Mouse (Mus musculus) forebrain, embryonic 13.5 days (tissue): ENCODE results near the gene Lcn11. TPM values are rescaled to one million over a fixed set of nuclear protein-coding genes. Genes with fewer than 3 reads are reported as not detected.
"Not testable (repeated sequence)": the region's sequence is repeated elsewhere in the genome, so short reads cannot be mapped to it uniquely, and the experiment has no call there.

ENCODE experiments used
- ATAC-seq: fragments of 200-750 bp; cut with Nextera tagmentation; 2 replicates; pipeline ENCODE4 v1.8.0; 2017
- H3K27ac ChIP-seq: fragments of 300-500 bp; sonication (generic); 2 replicates; pipeline ENCODE4 v1.5.1; 2015; ENCODE audit warnings: inconsistent platforms, mild to moderate bottlenecking, moderate library complexity
- H3K27me3 ChIP-seq: fragments of 300-500 bp; sonication (generic); 2 replicates; pipeline ENCODE4 v1.6.1; 2015; ENCODE audit warnings: mild to moderate bottlenecking, inconsistent platforms
- H3K36me3 ChIP-seq: fragments of 300-500 bp; sonication (generic); 2 replicates; pipeline ENCODE4 v1.6.1; 2015; ENCODE audit warnings: mild to moderate bottlenecking, inconsistent platforms; ENCODE audit not compliant: poor library complexity, severe bottlenecking
- H3K4me1 ChIP-seq: fragments of 300-500 bp; sonication (generic); 2 replicates; pipeline ENCODE4 v1.6.1; 2015; ENCODE audit warnings: inconsistent platforms
- H3K4me2 ChIP-seq: fragments of 300-500 bp; sonication (generic); 2 replicates; pipeline ENCODE4 v1.6.1; 2015; ENCODE audit warnings: inconsistent platforms, mild to moderate bottlenecking, moderate library complexity
- H3K4me3 ChIP-seq: fragments of 300-500 bp; sonication (generic); 2 replicates; pipeline ENCODE4 v1.5.1; 2015; ENCODE audit warnings: mild to moderate bottlenecking, inconsistent platforms
- H3K9ac ChIP-seq: fragments of 300-500 bp; sonication (generic); 2 replicates; pipeline ENCODE4 v1.6.1; 2015; ENCODE audit warnings: mild to moderate bottlenecking, inconsistent platforms
- H3K9me3 ChIP-seq: fragments of 300-500 bp; sonication (generic); replicated peaks from 2 replicates; pipeline ENCODE4 v1.6.1; 2016; ENCODE audit warnings: inconsistent platforms
- WGBS: fragments of 180-500 bp; shearing (Covaris S2); methylation state at CpG from one replicate; pipeline ENCODE4 v1.1.7; 2015; 5-methylcytosine and 5-hydroxymethylcytosine counted together
- polyA plus RNA-seq: library from polyadenylated mRNA; unstranded; fragments of >200 nt; fragmentation: Nextera tagmentation; extraction: Ambion mirVana; gene quantifications from 2 replicates; pipeline ENCODE4 v1.2.1, GENCODE M21; 2015

Gene Lcn11
- polyA plus RNA-seq, 1 experiment from 2014 or later, result not detected

DNA sequence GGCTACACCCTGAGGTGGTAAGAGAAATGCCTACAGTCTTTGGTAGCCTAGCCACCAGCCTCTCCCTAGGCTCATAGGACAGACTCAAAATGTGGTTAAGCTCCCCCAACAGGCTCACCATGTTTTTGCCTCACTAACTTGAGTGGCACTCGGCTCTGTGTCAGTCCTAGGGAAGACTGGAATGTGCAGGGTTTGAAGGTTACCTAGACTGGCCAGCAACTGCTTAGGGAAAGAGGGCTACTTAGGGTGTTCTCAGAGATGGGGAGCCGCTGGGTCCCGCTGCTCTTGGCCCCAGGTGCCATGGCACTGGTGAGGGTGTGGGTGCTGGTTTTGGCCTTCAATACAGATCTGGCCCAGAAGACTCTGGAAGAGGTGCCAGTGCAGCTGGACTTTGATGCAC lies 5.1 kb downstream of the Lcn11 start, which contains the start of gene Gm13539:
Gene Gm13539 (plus strand): TSS at position 301 of the 400 bp plus-strand sequence.
- H3K27ac ChIP-seq, result no peak within 1 kb of the TSS
- WGBS, result 87% methylated on average over 3 of the region's 3 CpGs
- H3K9me3 ChIP-seq, result no peaks in the 10 kb centered on the region
- H3K4me1 ChIP-seq, result no peaks in the 10 kb centered on the region
- no peak within 1 kb of the TSS for H3K9ac ChIP-seq
- H3K36me3 ChIP-seq, result no peaks in the 10 kb centered on the region
- no peak within 1 kb of the TSS for H3K4me2 ChIP-seq
- H3K4me3 ChIP-seq, result no peak within 1 kb of the TSS
- ATAC-seq, result no peak
- no peaks in the 10 kb centered on the region for H3K27me3 ChIP-seq

DNA sequence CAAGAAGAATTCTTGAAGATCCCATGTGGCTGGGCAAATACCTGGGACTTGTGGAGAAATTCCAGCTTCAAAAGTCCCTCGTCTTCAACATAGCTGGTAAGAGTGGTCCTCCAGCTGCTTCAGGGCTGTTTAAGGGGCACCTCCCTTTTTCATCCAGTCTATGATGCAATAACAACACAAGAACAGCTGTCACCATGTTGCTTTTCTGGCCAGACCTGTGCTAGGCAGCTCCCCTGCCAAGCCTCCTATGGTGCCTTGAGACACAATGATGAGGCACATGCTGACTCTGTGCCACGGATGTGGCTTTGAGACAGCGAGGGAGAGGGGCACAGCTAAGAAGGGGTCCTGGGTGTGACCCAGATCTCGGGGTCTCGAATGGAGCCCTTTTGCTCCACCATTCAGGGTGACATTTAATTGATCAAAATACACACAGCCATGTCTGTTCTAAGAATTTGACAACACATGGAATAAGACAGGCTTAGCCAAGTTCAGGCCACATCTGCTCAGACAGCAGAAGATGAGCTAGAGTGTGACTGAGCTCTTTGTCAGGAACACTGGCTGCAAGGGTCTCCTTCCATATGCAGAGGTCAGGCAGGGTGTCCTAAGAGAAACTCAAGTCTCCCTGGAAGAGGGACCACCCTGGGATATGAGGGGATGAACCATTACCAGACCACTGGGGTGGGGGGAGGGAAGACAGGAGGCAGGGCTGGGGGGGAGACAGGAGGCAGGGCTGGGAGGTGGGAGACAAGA lies 8.9 kb downstream of the Lcn11 start:
- no peak overlapping the region for H3K27ac ChIP-seq
- no peaks in the 10 kb centered on the region for H3K27me3 ChIP-seq
- H3K4me1 ChIP-seq, result no peaks in the 10 kb centered on the region
- H3K9me3 ChIP-seq, result no peaks in the 10 kb centered on the region
- no peak overlapping the region for H3K4me3 ChIP-seq
- no peak for ATAC-seq
- no peak overlapping the region for H3K9ac ChIP-seq
- 82% methylated on average over 5 of the region's 5 CpGs for WGBS
- no peak overlapping the region for H3K4me2 ChIP-seq
- no peaks in the 10 kb centered on the region for H3K36me3 ChIP-seq

DNA sequence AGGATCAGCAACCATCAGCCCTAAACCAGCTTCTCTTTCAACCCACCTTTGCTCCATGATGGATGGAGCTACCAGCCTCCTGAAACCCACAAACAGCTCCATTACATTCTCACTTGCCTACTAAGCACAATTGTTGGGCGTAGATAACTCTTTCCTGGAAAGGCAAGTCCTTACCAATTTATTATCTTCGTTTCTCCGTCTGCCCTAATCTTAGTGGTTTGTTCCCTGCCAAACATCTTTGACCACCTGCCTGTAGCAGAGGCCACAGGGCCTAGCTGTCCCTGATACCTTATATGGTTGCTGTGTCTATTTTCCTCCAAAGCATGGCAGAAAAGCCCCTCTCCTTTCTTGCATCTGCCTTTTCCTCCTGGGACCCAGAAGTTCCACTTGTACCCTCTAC lies 12.3 kb downstream of the Lcn11 start:
- Histone ChIP-seq H3K27ac (no peak overlapping the region), H3K27me3 (no peaks in the 10 kb centered on the region), H3K9me3 (no peaks in the 10 kb centered on the region), H3K9ac (no peak overlapping the region), H3K4me3 (no peak overlapping the region), H3K4me2 (no peak overlapping the region), H3K36me3 (no peaks in the 10 kb centered on the region), H3K4me1 (no peaks in the 10 kb centered on the region)
- no peak for ATAC-seq
- WGBS, result 94% methylated on average over 3 of the region's 3 CpGs

DNA sequence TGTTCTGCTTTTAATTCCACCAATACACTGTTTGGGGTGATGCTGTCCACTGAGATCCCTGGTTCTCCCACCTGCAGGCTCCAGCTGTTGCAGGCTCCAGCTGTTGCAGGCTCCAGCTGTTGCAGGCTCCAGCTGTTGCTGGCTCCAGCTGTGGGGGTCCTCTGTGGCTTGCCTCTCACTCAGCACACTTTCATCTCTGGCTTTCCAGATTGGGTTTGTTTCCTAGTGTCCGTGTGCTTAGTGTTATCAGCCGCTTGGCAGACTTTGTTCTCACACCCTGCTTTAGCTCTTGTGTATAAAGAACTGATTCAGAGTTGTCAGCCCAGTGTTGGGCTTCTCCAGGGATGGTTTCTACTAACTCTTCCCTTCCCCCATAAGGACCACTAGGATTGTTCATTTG lies 20.8 kb downstream of the Lcn11 start:
- Histone ChIP-seq H3K36me3 (no peaks in the 10 kb centered on the region), H3K27me3 (no peaks in the 10 kb centered on the region), H3K27ac (no peak overlapping the region), H3K9me3 (no peaks in the 10 kb centered on the region), H3K4me1 (no peaks in the 10 kb centered on the region), H3K4me3 (no peak overlapping the region), H3K9ac (no peak overlapping the region), H3K4me2 (no peak overlapping the region)
- no peak for ATAC-seq
- WGBS, result 24% methylated on average over 2 of the region's 2 CpGs

DNA sequence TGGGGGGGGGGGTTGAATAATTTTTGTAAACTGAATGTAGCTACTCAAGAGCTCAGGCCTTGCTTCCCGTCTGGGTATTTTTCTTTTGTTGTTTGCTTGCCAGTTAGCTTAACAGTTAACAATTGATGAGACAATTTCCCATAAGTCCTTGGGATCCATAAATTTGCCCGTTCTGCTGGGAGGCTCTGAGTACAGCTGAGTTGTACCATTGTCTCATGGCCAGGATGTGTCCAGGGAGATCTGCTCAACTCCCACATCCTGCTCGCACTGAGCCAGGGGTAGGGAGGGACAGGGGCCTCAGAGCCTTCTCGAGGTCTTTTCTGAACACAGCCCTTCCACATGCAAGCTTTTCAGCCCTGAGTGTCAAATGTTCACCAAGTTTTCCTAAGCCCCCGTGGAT lies 21.2 kb downstream of the Lcn11 start:
- no peaks in the 10 kb centered on the region for H3K4me1 ChIP-seq
- H3K4me3 ChIP-seq, result no peak overlapping the region
- no peak for ATAC-seq
- H3K9me3 ChIP-seq, result no peaks in the 10 kb centered on the region
- H3K9ac ChIP-seq, result no peak overlapping the region
- no peaks in the 10 kb centered on the region for H3K27me3 ChIP-seq
- no peak overlapping the region for H3K4me2 ChIP-seq
- H3K36me3 ChIP-seq, result no peaks in the 10 kb centered on the region
- 40% methylated on average over 5 of the region's 5 CpGs for WGBS
- no peak overlapping the region for H3K27ac ChIP-seq

DNA sequence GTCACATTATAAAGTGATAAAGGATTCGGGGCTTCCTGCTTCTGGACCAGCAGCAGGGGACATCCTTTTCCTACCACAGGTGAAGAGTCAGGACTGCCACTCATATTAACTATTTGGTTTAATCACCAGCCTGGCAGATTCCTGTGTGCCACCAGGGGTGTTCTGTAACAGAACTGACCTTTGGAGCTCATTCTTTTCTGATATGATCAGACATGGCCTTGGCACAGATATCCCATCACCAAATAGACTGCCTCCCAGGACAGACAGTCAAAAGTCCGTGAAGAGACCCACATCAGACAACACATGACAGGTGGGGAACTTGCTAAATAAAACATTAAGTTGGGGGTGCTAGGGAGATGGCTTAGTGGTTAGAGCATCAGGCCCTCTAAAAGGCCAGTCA lies 34.9 kb downstream of the Lcn11 start:
- ATAC-seq, result no peak
- no peak overlapping the region for H3K4me2 ChIP-seq
- WGBS, result 85% methylated on average over 2 of the region's 2 CpGs
- H3K36me3 ChIP-seq, result no peaks in the 10 kb centered on the region
- 0 out of 2 replicates have a peak, but pooled peaks cover 4% of the 10 kb centered on the region for H3K9me3 ChIP-seq
- H3K27ac ChIP-seq, result no peak overlapping the region
- no peaks in the 10 kb centered on the region for H3K4me1 ChIP-seq
- no peak overlapping the region for H3K4me3 ChIP-seq
- no peak overlapping the region for H3K9ac ChIP-seq
- no peaks in the 10 kb centered on the region for H3K27me3 ChIP-seq

DNA sequence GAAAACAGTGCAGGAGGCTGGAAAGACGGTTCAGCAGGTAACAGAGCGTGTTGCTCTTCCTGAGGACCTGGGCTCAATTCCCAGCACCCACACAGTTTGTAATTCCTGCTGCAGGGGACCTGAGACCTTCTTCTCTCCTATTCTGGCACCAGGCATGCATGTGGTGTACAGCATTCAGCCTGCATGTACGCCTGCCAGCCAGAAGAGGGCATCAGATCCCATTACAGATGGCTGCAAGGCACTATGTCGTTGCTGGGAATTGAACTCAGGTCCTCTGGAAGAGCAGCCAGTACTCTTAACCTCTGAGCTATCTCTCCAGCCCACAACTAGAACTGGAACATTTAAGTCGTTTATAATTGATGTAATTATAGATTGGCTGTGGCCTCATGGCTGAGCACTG lies 36.5 kb downstream of the Lcn11 start:
- no peaks in the 10 kb centered on the region for H3K4me1 ChIP-seq
- WGBS, result 84% methylated on average over 5 of the region's 5 CpGs
- H3K27me3 ChIP-seq, result no peaks in the 10 kb centered on the region
- H3K9ac ChIP-seq, result no peak overlapping the region
- no peak overlapping the region for H3K4me3 ChIP-seq
- no peaks in the 10 kb centered on the region for H3K36me3 ChIP-seq
- H3K9me3 ChIP-seq, result 0 out of 2 replicates have a peak, but pooled peaks cover 4% of the 10 kb centered on the region
- no peak overlapping the region for H3K27ac ChIP-seq
- no peak overlapping the region for H3K4me2 ChIP-seq
- ATAC-seq, result no peak

DNA sequence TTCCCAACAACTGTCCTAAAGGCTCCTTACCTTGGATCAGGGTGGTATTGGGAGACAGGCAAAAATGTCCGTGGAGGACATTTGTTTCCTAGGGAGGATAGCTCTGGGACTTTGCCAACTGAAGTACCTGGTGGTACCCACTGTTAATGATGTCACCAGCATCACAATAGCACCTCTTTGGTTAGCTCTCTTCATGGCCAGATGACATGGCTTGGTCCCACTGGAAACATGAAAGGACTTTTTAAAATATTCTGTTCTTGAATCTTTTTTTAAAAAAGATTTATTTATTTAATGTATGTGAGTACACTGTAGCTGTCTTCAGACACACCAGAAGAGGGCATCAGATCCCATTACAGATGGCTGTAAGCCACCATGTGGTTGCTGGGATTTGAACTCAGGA lies 38.9 kb downstream of the Lcn11 start, which contains the start of gene Glt6d1:
Gene Glt6d1 (minus strand): TSS at position 101 of the 400 bp plus-strand sequence.
- not testable (repeated sequence) for H3K27ac ChIP-seq, H3K4me2 ChIP-seq, H3K4me3 ChIP-seq, H3K9me3 ChIP-seq, H3K9ac ChIP-seq, H3K4me1 ChIP-seq, H3K27me3 ChIP-seq, H3K36me3 ChIP-seq, ATAC-seq
- 85% methylated on average over 1 of the region's 1 CpGs for WGBS

DNA sequence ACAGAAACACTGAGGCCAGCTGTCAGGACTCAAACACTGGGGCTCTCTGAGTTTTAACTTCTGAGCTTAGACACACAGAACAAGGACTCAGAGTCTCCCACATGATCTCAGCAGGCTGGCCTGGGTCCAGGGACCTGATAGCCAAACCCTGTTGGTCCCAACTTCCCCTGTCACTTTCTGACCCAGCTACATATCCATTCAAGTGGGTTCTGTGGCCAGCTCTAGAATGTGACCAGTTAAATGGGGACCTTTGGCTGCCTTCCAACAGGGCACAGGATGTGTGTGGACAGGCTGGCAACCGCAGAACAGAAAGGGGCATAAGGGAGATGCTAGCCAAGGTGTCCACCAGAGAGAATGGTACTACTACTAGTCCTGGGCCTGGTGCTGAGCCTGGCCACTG lies 46.0 kb downstream of the Lcn11 start, which contains the start of gene Lcn9:
Gene Lcn9 (plus strand): TSS at position 348 of the 400 bp plus-strand sequence.
- Histone ChIP-seq H3K9me3 (no peaks in the 10 kb centered on the region), H3K4me2 (no peak within 1 kb of the TSS), H3K27me3 (no peaks in the 10 kb centered on the region), H3K36me3 (no peaks in the 10 kb centered on the region), H3K4me3 (no peak within 1 kb of the TSS), H3K27ac (no peak within 1 kb of the TSS), H3K9ac (no peak within 1 kb of the TSS), H3K4me1 (no peaks in the 10 kb centered on the region)
- ATAC-seq, result no peak
- WGBS, result 76% methylated on average over 1 of the region's 1 CpGs

DNA sequence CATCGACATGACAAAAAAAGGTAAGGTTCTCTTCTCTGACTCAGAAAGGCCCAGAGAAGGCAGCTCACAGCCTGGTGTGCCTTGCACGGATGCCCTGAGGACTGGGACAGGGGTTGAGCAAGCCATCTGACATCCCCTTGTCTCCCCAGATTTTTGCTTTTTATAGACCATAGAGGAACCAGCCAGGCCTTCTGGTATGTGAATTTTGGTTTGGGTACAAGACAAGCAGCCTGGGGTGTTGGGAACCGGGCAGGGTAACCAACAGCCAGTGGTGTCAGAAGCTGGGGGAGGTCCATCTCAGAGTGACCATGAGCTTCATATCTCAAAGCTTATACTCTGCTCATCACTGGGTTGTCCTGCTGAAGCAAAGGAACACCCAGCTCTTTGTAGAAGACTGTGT lies 47.9 kb downstream of the Lcn11 start:
- Histone ChIP-seq H3K9me3 (no peaks in the 10 kb centered on the region), H3K4me2 (no peak overlapping the region), H3K4me1 (no peaks in the 10 kb centered on the region), H3K4me3 (no peak overlapping the region), H3K9ac (no peak overlapping the region), H3K36me3 (no peaks in the 10 kb centered on the region), H3K27me3 (no peaks in the 10 kb centered on the region), H3K27ac (no peak overlapping the region)
- ATAC-seq, result no peak
- WGBS, result 91% methylated on average over 3 of the region's 3 CpGs

DNA sequence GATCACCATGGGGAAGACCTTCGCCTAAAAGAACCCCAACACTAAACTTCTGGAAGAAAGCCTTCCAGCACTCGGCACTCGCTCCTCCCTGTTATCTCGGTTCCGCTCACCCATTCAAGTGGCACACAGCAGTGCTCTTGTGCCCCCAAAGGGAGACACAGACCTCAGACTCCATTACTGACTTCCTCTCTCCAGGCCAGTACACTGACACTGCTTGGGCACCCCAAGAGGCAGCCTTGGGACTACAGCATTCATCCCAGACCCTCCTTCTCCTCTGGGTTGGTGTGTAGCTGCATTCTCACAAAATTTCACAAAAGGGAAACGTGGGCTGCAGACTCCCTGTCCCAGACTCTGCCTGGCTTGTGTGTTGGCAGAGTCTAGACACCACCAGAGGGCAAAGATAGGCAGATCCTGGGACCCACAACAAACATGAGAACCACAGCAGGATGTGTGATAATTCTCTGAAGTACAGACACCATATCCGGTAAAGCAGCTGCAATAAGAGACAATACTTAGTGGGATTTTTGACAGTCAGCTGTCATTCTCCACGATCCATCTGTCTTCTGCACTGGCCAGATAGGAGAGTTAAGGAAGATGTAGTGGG lies 51.6 kb downstream of the Lcn11 start:
- 79% methylated on average over 8 of the region's 8 CpGs for WGBS
- no peaks in the 10 kb centered on the region for H3K27me3 ChIP-seq
- ATAC-seq, result no peak

More for the DNA sequence above, 51.6 kb downstream of the Lcn11 start:
- Histone ChIP-seq H3K27ac (no peak overlapping the region), H3K4me3 (no peak overlapping the region), H3K9me3 (no peaks in the 10 kb centered on the region), H3K4me2 (no peak overlapping the region), H3K4me1 (no peaks in the 10 kb centered on the region), H3K36me3 (no peaks in the 10 kb centered on the region), H3K9ac (no peak overlapping the region)
